ENCODE assay signal across 8 mouse cellular contexts in the genomic region with DNA sequence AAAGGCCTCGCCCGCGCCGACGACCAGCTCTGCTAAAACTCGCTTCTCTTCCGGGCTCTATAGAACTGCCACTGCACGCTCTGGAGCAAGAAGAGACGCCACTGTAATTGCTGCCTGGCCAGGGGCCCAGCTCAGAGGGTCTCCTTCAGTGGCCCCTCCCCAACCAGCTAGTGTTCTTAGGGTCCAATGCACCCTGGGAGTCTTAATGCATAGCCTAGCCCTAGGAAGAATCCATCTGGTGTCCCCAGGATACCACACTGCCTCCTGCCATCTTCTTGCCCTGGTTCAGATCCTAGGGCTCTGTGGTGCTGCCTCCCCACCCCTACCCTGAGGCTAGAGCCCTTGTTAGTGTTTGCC. TPM values are rescaled to one million over a fixed set of nuclear protein-coding genes. Genes with fewer than 3 reads are reported as not detected.
DNase-seq lines count a peak whose midpoint lies in the region; ATAC-seq and TF ChIP-seq lines count a peak whose summit lies in the region.

No protein-coding gene starts in this region.

- no peaks in the 10 kb centered on the region for H3K27me3 ChIP-seq in spleen, adult 2 months (ENCODE audit: control insufficient read depth, insufficient read depth, low read length)
- no peaks in the 10 kb centered on the region for H3K27me3 ChIP-seq in forebrain, embryonic 16.5 days (replicated peaks; ENCODE audit: control insufficient read depth, insufficient read depth, low read length)
- no peaks in the 10 kb centered on the region for H3K27me3 ChIP-seq in limb, embryonic 13.5 days

- DNase-seq in spleen, adult 2 months (ENCODE audit: low read depth in 1 of 2, low spot score in 2 of 2) = no peak
- DNase-seq in spleen, adult 12 weeks (ENCODE audit: low spot score) = no peak
- DNase-seq in adrenal gland, postnatal 14 days = no peak
- DNase-seq in retina, postnatal 1 day = no peak
- DNase-seq in kidney, postnatal 14 days = no peak

- no peak overlapping the region for H3K27ac ChIP-seq in spleen, adult 2 months (ENCODE audit: insufficient read depth, low read length)
- H3K27ac ChIP-seq in forebrain, embryonic 16.5 days (ENCODE audit: low read length) = no peak overlapping the region
- no peak overlapping the region for H3K27ac ChIP-seq in limb, embryonic 13.5 days

- TF ChIP-seq POLR2A in spleen, adult 2 months (IDR thresholded peaks at IDR 0.05; ENCODE audit: low read depth, low read length) = no peak

- no peak for TF ChIP-seq CTCF in spleen, adult 2 months (IDR thresholded peaks at IDR 0.05; ENCODE audit: extremely low read depth, insufficient read depth, insufficient read length, insufficient replicate concordance)

- H3K4me2 ChIP-seq in forebrain, embryonic 16.5 days (ENCODE audit: low read length) = peak overlapping the region; percentile 68
- peak overlapping the region; percentile 79 for H3K4me2 ChIP-seq in limb, embryonic 13.5 days (replicated peaks)

- H3K4me1 ChIP-seq in spleen, adult 2 months (ENCODE audit: control insufficient read depth, insufficient read depth, insufficient read length) = peaks cover 2% of the 10 kb centered on the region; the same call in 1 of the 2 replicates
- peaks cover 5% of the 10 kb centered on the region for H3K4me1 ChIP-seq in forebrain, embryonic 16.5 days (replicated peaks; ENCODE audit: control insufficient read depth, insufficient read depth, low read length)
- peaks cover 10% of the 10 kb centered on the region; the same call in 1 of the 2 replicates for H3K4me1 ChIP-seq in limb, embryonic 13.5 days

- peak overlapping the region; percentile 66 for H3K9ac ChIP-seq in forebrain, embryonic 16.5 days (replicated peaks; ENCODE audit: low read depth, low read length)
- H3K9ac ChIP-seq in limb, embryonic 13.5 days = peak overlapping the region; percentile 72

- ATAC-seq in forebrain, embryonic 16.5 days = peak; percentile 67
- ATAC-seq in limb, embryonic 13.5 days (ENCODE audit: low FRiP score, low read depth) = peak; percentile 63
- ATAC-seq in neutrophil, adult 5-6 weeks (ENCODE audit: extremely low read depth, insufficient number of reproducible peaks, low FRiP score, poor library complexity, severe bottlenecking) = peak; percentile 11; the same call in 1 of the 2 replicates

- H3K36me3 ChIP-seq in spleen, adult 2 months (ENCODE audit: control insufficient read depth, insufficient read depth, low read length) = peaks cover 2% of the 10 kb centered on the region; the same call in 1 of the 2 replicates
- peaks cover 11% of the 10 kb centered on the region for H3K36me3 ChIP-seq in forebrain, embryonic 16.5 days (ENCODE audit: control insufficient read depth, insufficient read depth)
- H3K36me3 ChIP-seq in limb, embryonic 13.5 days = peaks cover 27% of the 10 kb centered on the region

- WGBS in spleen, adult 2 months = 18% methylated on average over 9 of the region's 9 CpGs
- 7% methylated on average over 9 of the region's 9 CpGs for whole genome bisulfite sequencing in forebrain, embryonic 16.5 days
- 4% methylated on average over 9 of the region's 9 CpGs for WGBS in limb, embryonic 13.5 days

- H3K4me3 ChIP-seq in spleen, adult 2 months (ENCODE audit: extremely low read depth, insufficient read depth, insufficient read length) = peak overlapping the region; percentile 65
- peak overlapping the region; percentile 60 for H3K4me3 ChIP-seq in forebrain, embryonic 16.5 days (replicated peaks; ENCODE audit: low read length)
- H3K4me3 ChIP-seq in limb, embryonic 13.5 days = peak overlapping the region; percentile 56

- H3K9me3 ChIP-seq in forebrain, embryonic 16.5 days (ENCODE audit: control insufficient read depth, low read length) = no peaks in the 10 kb centered on the region
- no peaks in the 10 kb centered on the region for H3K9me3 ChIP-seq in limb, embryonic 13.5 days

RNA-seq across cellular contexts. Expression of gene Exoc3, which starts 41.5 kb away (rescaled TPM):
- 21.0 and 21.6 TPM in 2 replicates for polyA plus RNA-seq in spleen, adult 2 months (2012; rRNA removed)
- polyA plus RNA-seq in forebrain, embryonic 16.5 days (2015; fragmentation: Nextera tagmentation; extraction: Ambion mirVana) = 107 and 118 TPM in 2 replicates
- polyA plus RNA-seq in limb, embryonic 13.5 days (2015; fragmentation: Nextera tagmentation; extraction: Ambion mirVana) = 86.6 and 86.9 TPM in 2 replicates
- 64.6 and 75.3 TPM in 2 replicates for total RNA-seq in neutrophil, adult 5-6 weeks (2017)
- total RNA-seq in adrenal gland, postnatal 14 days (2021) = 50.4 and 51.5 TPM in 2 replicates

RNA-seq across cellular contexts. Expression of gene Slc9a3, which starts 45.8 kb away (rescaled TPM):
- 0.01 TPM in 1 of 2 replicates, not detected in the other for polyA plus RNA-seq in spleen, adult 2 months (2012; rRNA removed)
- polyA plus RNA-seq in forebrain, embryonic 16.5 days (2015; fragmentation: Nextera tagmentation; extraction: Ambion mirVana) = 0.08 TPM in 1 of 2 replicates, not detected in the other
- polyA plus RNA-seq in limb, embryonic 13.5 days (2015; fragmentation: Nextera tagmentation; extraction: Ambion mirVana) = not detected in 2 replicates
- total RNA-seq in neutrophil, adult 5-6 weeks (2017) = not detected in 2 replicates
- 0.37 TPM in 1 of 2 replicates, not detected in the other for total RNA-seq in adrenal gland, postnatal 14 days (2021)

Comparison
In these comparisons a context has a peak if more than half of its experiments do, and no peak if none do; other contexts are left out.
1. ATAC-seq: peak in every context shown above with its lines; median percentile 67 in forebrain, embryonic 16.5 days; 63 in limb, embryonic 13.5 days; 11 in neutrophil, adult 5-6 weeks.